Mouse (Mus musculus) E14TG2a.4 (cell line): ENCODE data around the gene Cacna2d4.

Source experiments
- CTCF ChIP-seq: conservative IDR thresholded peaks from 2 replicates; pipeline ENCODE4 v1.5.1; 2014; ENCODE audit warnings: low read length
- NANOG ChIP-seq: IDR thresholded peaks from 2 replicates; pipeline ENCODE4 v1.6.1; 2014; ENCODE audit warnings: borderline replicate concordance, low read length, mixed read lengths
- POU5F1 ChIP-seq: IDR thresholded peaks from 2 replicates; pipeline ENCODE4 v1.6.1; 2014; ENCODE audit warnings: low read length, borderline replicate concordance

DNA sequence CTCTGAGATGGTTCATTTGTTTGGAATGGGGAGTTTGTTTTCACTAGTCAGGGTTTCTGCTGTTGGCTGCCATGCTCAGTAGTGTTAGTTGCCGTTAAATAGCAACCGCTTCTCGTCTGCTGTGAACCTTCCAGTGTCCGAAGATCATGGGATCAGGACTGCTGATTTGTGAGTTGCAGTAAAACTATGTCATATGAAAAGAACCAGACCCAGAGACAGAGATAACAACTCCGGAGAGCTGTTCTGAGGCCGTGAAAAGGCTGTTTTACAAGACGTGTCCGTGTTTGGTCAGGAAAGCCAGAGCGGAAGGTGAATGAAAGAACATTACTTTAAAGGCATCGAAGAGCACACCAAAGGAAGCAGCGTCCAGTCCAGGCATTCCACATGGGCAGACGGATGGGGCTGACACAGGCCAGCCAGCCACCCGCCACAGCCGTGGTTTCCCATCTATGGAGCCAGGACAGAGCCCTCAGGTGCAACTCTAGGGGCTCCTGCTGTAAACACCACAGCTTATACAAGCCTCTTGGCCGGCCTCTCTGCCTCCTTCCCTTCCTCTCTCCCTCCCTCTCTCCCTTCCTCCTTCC lies 42.7 kb upstream of the Cacna2d4 start:
- TF ChIP-seq CTCF (no peak), POU5F1 (no peak), NANOG (no peak)
